Comparison of ENCODE assay signal across 9 mouse cellular contexts in the genomic region with DNA sequence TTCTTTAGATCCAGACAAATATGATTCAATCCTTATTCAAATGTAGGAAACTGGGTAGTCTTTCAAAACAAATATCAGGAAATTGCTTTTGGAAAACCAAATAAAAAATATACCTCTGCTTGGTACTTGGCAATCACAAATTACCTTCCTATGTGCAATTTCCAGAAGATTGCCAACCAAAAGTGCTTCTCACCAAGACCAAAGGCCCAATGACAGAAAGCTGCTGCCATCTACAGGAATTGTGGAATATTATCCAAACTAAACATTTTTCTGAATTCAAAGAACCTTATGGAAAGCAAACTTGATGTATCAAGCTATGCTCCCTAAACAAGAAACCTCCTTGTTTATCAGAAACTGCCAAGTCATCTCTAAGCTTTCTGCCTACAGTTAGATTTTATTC.
A peak's percentile ranks its signal among the peaks of the same experiment; 100 is the strongest.
DNase-seq lines count a peak whose midpoint lies in the region; ATAC-seq lines count a peak whose summit lies in the region.
"Had no signal": no experiment of that assay in that cellular context is flagged by ENCODE, and none has a peak within 500 bp of the region (broad histone marks: within the 10 kb centered on the region; RNA-seq: fewer than 3 reads in every experiment).

No protein-coding gene starts in this region.

- peak; percentile 69 for ATAC-seq in frontal cortex, adult (ENCODE audit: low TSS enrichment)

- intact Hi-C loops in left cerebral cortex, postnatal 14 days (cut with DNase I), result loop anchor here (2.0 kb wide), 1 partner anchor 944 kb away; no protein-coding TSS in a partner anchor

- no peak for DNase-seq in frontal cortex, postnatal 10 days (ENCODE audit: low spot score in 2 of 2)
- peak; percentile 22 to 26 for DNase-seq in left cerebral cortex, postnatal 14 days (ENCODE audit: low spot score in 2 of 2)
- DNase-seq in left cerebral cortex, adult 9 months (ENCODE audit: low spot score in 2 of 2), result no peak
- DNase-seq in Muller cell, postnatal 12 days (ENCODE audit: inconsistent ontology term), result peak; percentile 19
- peak; percentile 10 for DNase-seq in fibroblast of lung, adult 2 months (ENCODE audit: low read depth)
- no peak for DNase-seq in layer of hippocampus, adult 9-11 months
- DNase-seq in kidney, adult 18-20 months, result no peak
- DNase-seq: lung, postnatal 36 days had no signal

Comparison
In these comparisons a context has a peak if more than half of its experiments do, and no peak if none do; other contexts are left out.
1. DNase-seq: peak in left cerebral cortex, postnatal 14 days (2 of 2), Muller cell, postnatal 12 days (single experiment) and fibroblast of lung, adult 2 months (single experiment); none in frontal cortex, postnatal 10 days (0 of 2), left cerebral cortex, adult 9 months (0 of 2), layer of hippocampus, adult 9-11 months (single experiment) and kidney, adult 18-20 months (single experiment).